Mouse (Mus musculus) kidney, adult 2 months (tissue): ENCODE data around the gene Mllt3. TPM values are rescaled to one million over a fixed set of nuclear protein-coding genes. Genes with fewer than 3 reads are reported as not detected.

Experiments
- DNase-seq: peaks from one replicate; pipeline ENCODE4 v3.0.0; 2021
- H3K27ac ChIP-seq: fragments of 200-500 bp; 2 replicates; pipeline ENCODE4 v1.5.1; 2012; ENCODE audit warnings: low read depth, low read length, control low read depth, inconsistent platforms; ENCODE audit not compliant: insufficient read depth
- H3K27me3 ChIP-seq: fragments of 200-500 bp; replicated peaks from 2 replicates; pipeline ENCODE4 v1.6.1; 2012; ENCODE audit warnings: mild to moderate bottlenecking, moderate library complexity, low read length, inconsistent platforms; ENCODE audit not compliant: control insufficient read depth, insufficient read depth
- H3K36me3 ChIP-seq: fragments of 200-500 bp; 2 replicates; pipeline ENCODE4 v1.6.1; 2012; ENCODE audit warnings: mild to moderate bottlenecking, moderate library complexity, low read length, inconsistent platforms; ENCODE audit not compliant: control insufficient read depth, insufficient read depth
- H3K4me1 ChIP-seq: fragments of 200-500 bp; 2 replicates; pipeline ENCODE4 v1.6.1; 2011; ENCODE audit warnings: low read length; ENCODE audit not compliant: control insufficient read depth, insufficient read depth
- H3K4me3 ChIP-seq: fragments of 200-500 bp; 2 replicates; pipeline ENCODE4 v1.5.1; 2011; ENCODE audit warnings: mild to moderate bottlenecking, low read depth, low read length, control low read depth; ENCODE audit not compliant: insufficient read depth
- CTCF ChIP-seq: fragments of 200-500 bp; conservative IDR thresholded peaks from 2 replicates; pipeline ENCODE4 v1.5.1; 2011; ENCODE audit warnings: low read depth, mild to moderate bottlenecking, control low read depth, low read length, moderate library complexity, mixed read lengths; ENCODE audit not compliant: insufficient read depth, insufficient read length
- POLR2A ChIP-seq: fragments of 200-500 bp; IDR thresholded peaks from one replicate; pipeline ENCODE4 v1.6.1; 2011; ENCODE audit warnings: low read depth, low read length, control low read depth
- WGBS: fragments of 180-500 bp; shearing (Covaris S2); methylation state at CpG from one replicate; pipeline ENCODE4 v1.1.7; 2018; 5-methylcytosine and 5-hydroxymethylcytosine counted together
- polyA plus RNA-seq: library from polyadenylated mRNA; depleted of rRNA; stranded (reverse); fragments of >200 nt; gene quantifications from 2 replicates; pipeline ENCODE4 v1.2.3, GENCODE M21; 2012

The Mllt3 gene
- polyA plus RNA-seq, 1 experiment: 5.2 TPM

GRCm38 (mm10) chr4:88035361-88035760 is 2.2 kb upstream of the Mllt3 start:
- no peak overlapping the region for H3K4me3 ChIP-seq
- 1% methylated on average over 11 of the region's 11 CpGs for WGBS

GRCm38 (mm10) chr4:88034387-88035157 is 1.4 kb upstream of the Mllt3 start:
- Histone ChIP-seq H3K4me3 (peak overlapping the region; percentile 69), H3K4me1 (peaks cover 4% of the 10 kb centered on the region; the same call in 1 of the 2 replicates), H3K27ac (no peak overlapping the region), H3K27me3 (no peaks in the 10 kb centered on the region), H3K36me3 (no peaks in the 10 kb centered on the region)
- TF ChIP-seq CTCF: no peak
- TF ChIP-seq POLR2A: no peak
- WGBS: 8% methylated on average over 18 of the region's 18 CpGs
- no peak for DNase-seq

More at GRCm38 (mm10) chr4:88035361-88035760, 2.2 kb upstream of the Mllt3 start:
- Histone ChIP-seq H3K4me1 (peaks cover 4% of the 10 kb centered on the region; the same call in 1 of the 2 replicates), H3K36me3 (no peaks in the 10 kb centered on the region), H3K27me3 (no peaks in the 10 kb centered on the region), H3K27ac (no peak overlapping the region)
- TF ChIP-seq CTCF (peak; percentile 67), POLR2A (no peak)
- DNase-seq: peak; percentile 68

- Histone ChIP-seq H3K4me1 (peaks cover 4% of the 10 kb centered on the region; the same call in 1 of the 2 replicates), H3K4me3 (peak overlapping the region; percentile 69), H3K36me3 (no peaks in the 10 kb centered on the region), H3K27me3 (no peaks in the 10 kb centered on the region), H3K27ac (no peak overlapping the region)
- TF ChIP-seq POLR2A (no peak), CTCF (no peak)
- DNase-seq: peak; percentile 43
- under 1% methylated on average over 25 of the region's 25 CpGs for WGBS
These were observed 694 bp upstream of the Mllt3 start for GRCm38 (mm10) chr4:88033729-88034386.

GRCm38 (mm10) chr4:88032151-88033098 is 739 bp downstream of the Mllt3 start:
- H3K27ac ChIP-seq: no peak overlapping the region
- no peaks in the 10 kb centered on the region for H3K27me3 ChIP-seq
- peak overlapping the region; percentile 76 for H3K4me3 ChIP-seq
- peaks cover 4% of the 10 kb centered on the region; the same call in 1 of the 2 replicates for H3K4me1 ChIP-seq
- TF ChIP-seq POLR2A: no peak
- no peak for TF ChIP-seq CTCF
- under 1% methylated on average over 82 of the region's 100 CpGs for WGBS
- no peaks in the 10 kb centered on the region for H3K36me3 ChIP-seq
- DNase-seq: peak; percentile 51

GRCm38 (mm10) chr4:88031211-88032150 is 1.7 kb downstream of the Mllt3 start:
- Histone ChIP-seq H3K4me3 (peak overlapping the region; percentile 76), H3K27ac (no peak overlapping the region)

GRCm38 (mm10) chr4:88023567-88023966 is 9.6 kb downstream of the Mllt3 start:
- WGBS: 84% methylated on average over 5 of the region's 5 CpGs
- Histone ChIP-seq H3K27me3 (no peaks in the 10 kb centered on the region), H3K4me3 (no peak overlapping the region), H3K4me1 (no peaks in the 10 kb centered on the region), H3K36me3 (no peaks in the 10 kb centered on the region), H3K27ac (no peak overlapping the region)
- no peak for DNase-seq
- TF ChIP-seq CTCF (no peak), POLR2A (no peak)

More at GRCm38 (mm10) chr4:88031211-88032150, 1.7 kb downstream of the Mllt3 start:
- H3K4me1 ChIP-seq: peaks cover 4% of the 10 kb centered on the region; the same call in 1 of the 2 replicates
- no peaks in the 10 kb centered on the region for H3K27me3 ChIP-seq
- 3% methylated on average over 84 of the region's 84 CpGs for WGBS
- peak; percentile 39 for DNase-seq
- H3K36me3 ChIP-seq: no peaks in the 10 kb centered on the region
- TF ChIP-seq CTCF: no peak
- no peak for TF ChIP-seq POLR2A
